Mouse (Mus musculus) lung, embryonic 14.5 days (tissue): Measurements from ENCODE around the gene Tfrc. TPM values are rescaled to one million over a fixed set of nuclear protein-coding genes. Genes with fewer than 3 reads are reported as not detected.

Experiments used
- ATAC-seq: fragments of 200-750 bp; cut with Nextera tagmentation; 2 replicates; pipeline ENCODE4 v1.8.0; 2017; ENCODE audit warnings: mild to moderate bottlenecking, moderate TSS enrichment, moderate library complexity; ENCODE audit not compliant: insufficient read depth
- DNase-seq: peaks from one replicate; pipeline ENCODE4 v3.0.0-alpha.2; 2015
- H3K27ac ChIP-seq: fragments of 300-500 bp; sonication (generic); 2 replicates; pipeline ENCODE4 v1.5.1; 2014; ENCODE audit warnings: low read depth, mild to moderate bottlenecking, moderate library complexity
- H3K27me3 ChIP-seq: fragments of 300-500 bp; sonication (generic); 2 replicates; pipeline ENCODE4 v1.6.1; 2014; ENCODE audit warnings: low read length, control low read depth; ENCODE audit not compliant: insufficient read depth
- H3K36me3 ChIP-seq: fragments of 300-500 bp; sonication (generic); 2 replicates; pipeline ENCODE4 v1.6.1; 2014; ENCODE audit warnings: control low read depth; ENCODE audit not compliant: insufficient read depth
- H3K4me1 ChIP-seq: fragments of 300-500 bp; sonication (generic); 2 replicates; pipeline ENCODE4 v1.6.1; 2014; ENCODE audit warnings: antibody characterized with exemption, control low read depth; ENCODE audit not compliant: insufficient read depth
- H3K4me2 ChIP-seq: fragments of 300-500 bp; sonication (generic); 2 replicates; pipeline ENCODE4 v1.6.1; 2014; ENCODE audit warnings: mild to moderate bottlenecking
- H3K4me3 ChIP-seq: fragments of 300-500 bp; sonication (generic); 2 replicates; pipeline ENCODE4 v1.5.1; 2014; ENCODE audit warnings: low read depth, low read length
- H3K9ac ChIP-seq: fragments of 300-500 bp; sonication (generic); 2 replicates; pipeline ENCODE4 v1.6.1; 2014
- H3K9me3 ChIP-seq: fragments of 300-500 bp; sonication (generic); 2 replicates; pipeline ENCODE4 v1.6.1; 2016; ENCODE audit warnings: low read depth, low read length, control low read depth
- CTCF ChIP-seq: IDR thresholded peaks from 2 replicates; pipeline ENCODE4 v1.5.1; 2016; ENCODE audit warnings: antibody characterized with exemption, low read depth
- WGBS: fragments of 180-500 bp; shearing (Covaris S2); extraction: QIAGEN DNeasy Blood & Tissue Kit; methylation state at CpG from one replicate; pipeline ENCODE4 v1.1.7; 2014; 5-methylcytosine and 5-hydroxymethylcytosine counted together
- polyA plus RNA-seq: library from polyadenylated mRNA; unstranded; fragments of >200 nt; fragmentation: Nextera tagmentation; extraction: Ambion mirVana; gene quantifications from 2 replicates; pipeline ENCODE4 v1.2.1, GENCODE M21; 2014

Tfrc gene
- polyA plus RNA-seq, 1 experiment from 2014 or later: 71.2 TPM

GRCm38 (mm10) chr16:32657498-32658250 lies 49.0 kb downstream of the Tfrc start:
- Histone ChIP-seq H3K9ac (no peak overlapping the region), H3K27ac (peak overlapping the region; percentile 7; the same call in 1 of the 2 replicates), H3K4me1 (peaks cover 44% of the 10 kb centered on the region), H3K4me2 (no peak overlapping the region), H3K9me3 (no peaks in the 10 kb centered on the region), H3K4me3 (no peak overlapping the region), H3K36me3 (no peaks in the 10 kb centered on the region), H3K27me3 (no peaks in the 10 kb centered on the region)
- no peak for DNase-seq
- no peak for ATAC-seq
- no peak for TF ChIP-seq CTCF
- 81% methylated on average over 16 of the region's 16 CpGs for WGBS

- ATAC-seq (no peak), DNase-seq (no peak)
- 4% methylated on average over 16 of the region's 21 CpGs for WGBS
- Histone ChIP-seq H3K4me1 (peaks cover 52% of the 10 kb centered on the region), H3K27me3 (no peaks in the 10 kb centered on the region), H3K4me3 (peak overlapping the region; percentile 24), H3K4me2 (peak overlapping the region; percentile 55), H3K9me3 (no peaks in the 10 kb centered on the region), H3K9ac (peak overlapping the region; percentile 13; the same call in 1 of the 2 replicates), H3K27ac (peak overlapping the region; percentile 67; the same call in 1 of the 2 replicates), H3K36me3 (no peaks in the 10 kb centered on the region)
- TF ChIP-seq CTCF: no peak
These were observed 50.0 kb downstream of the Tfrc start for GRCm38 (mm10) chr16:32658743-32659171.

- DNase-seq (peak; percentile 88), ATAC-seq (no peak)
- WGBS: 10% methylated on average over 8 of the region's 8 CpGs
- Histone ChIP-seq H3K36me3 (peaks cover 3% of the 10 kb centered on the region; the same call in 1 of the 2 replicates), H3K9ac (peak overlapping the region; percentile 13; the same call in 1 of the 2 replicates), H3K9me3 (no peaks in the 10 kb centered on the region), H3K4me1 (peaks cover 52% of the 10 kb centered on the region), H3K4me2 (peak overlapping the region; percentile 55), H3K27me3 (no peaks in the 10 kb centered on the region), H3K4me3 (peak overlapping the region; percentile 24), H3K27ac (peak overlapping the region; percentile 94)
- TF ChIP-seq CTCF: peak; percentile 95
These were observed 50.7 kb downstream of the Tfrc start for GRCm38 (mm10) chr16:32659385-32659784.

GRCm38 (mm10) chr16:32660095-32660494 lies 51.4 kb downstream of the Tfrc start:
- DNase-seq (no peak), ATAC-seq (no peak)
- Histone ChIP-seq H3K4me1 (peaks cover 54% of the 10 kb centered on the region), H3K4me2 (peak overlapping the region; percentile 60), H3K9ac (no peak overlapping the region), H3K27me3 (no peaks in the 10 kb centered on the region), H3K27ac (peak overlapping the region; percentile 94), H3K9me3 (no peaks in the 10 kb centered on the region), H3K36me3 (peaks cover 5% of the 10 kb centered on the region; the same call in 1 of the 2 replicates), H3K4me3 (no peak overlapping the region)
- WGBS: 7% methylated on average over 1 of the region's 1 CpGs
- TF ChIP-seq CTCF: no peak

- H3K4me2 ChIP-seq: peak overlapping the region; percentile 60
- peaks cover 57% of the 10 kb centered on the region for H3K4me1 ChIP-seq
- peak overlapping the region; percentile 29 for H3K4me3 ChIP-seq
- no peaks in the 10 kb centered on the region for H3K9me3 ChIP-seq
- TF ChIP-seq CTCF: no peak
- DNase-seq: peak; percentile 90
- peaks cover 5% of the 10 kb centered on the region; the same call in 1 of the 2 replicates for H3K36me3 ChIP-seq
- peak overlapping the region; percentile 57 for H3K9ac ChIP-seq
- 9% methylated on average over 10 of the region's 10 CpGs for WGBS
- no peaks in the 10 kb centered on the region for H3K27me3 ChIP-seq
- peak; percentile 85 for ATAC-seq
- peak overlapping the region; percentile 94 for H3K27ac ChIP-seq
These were observed 52.0 kb downstream of the Tfrc start for GRCm38 (mm10) chr16:32660557-32661321.

- Histone ChIP-seq H3K27ac (peak overlapping the region; percentile 94), H3K9ac (peak overlapping the region; percentile 57), H3K36me3 (peaks cover 5% of the 10 kb centered on the region; the same call in 1 of the 2 replicates)
These were observed 52.8 kb downstream of the Tfrc start for GRCm38 (mm10) chr16:32661493-32661921.

More at GRCm38 (mm10) chr16:32661493-32661921, 52.8 kb downstream of the Tfrc start:
- WGBS: 12% methylated on average over 10 of the region's 10 CpGs
- Histone ChIP-seq H3K27me3 (no peaks in the 10 kb centered on the region), H3K4me1 (peaks cover 60% of the 10 kb centered on the region), H3K4me3 (peak overlapping the region; percentile 29), H3K9me3 (no peaks in the 10 kb centered on the region), H3K4me2 (peak overlapping the region; percentile 60)
- ATAC-seq (peak; percentile 55), DNase-seq (peak; percentile 78)
- no peak for TF ChIP-seq CTCF
